Mouse (Mus musculus) layer of hippocampus, adult 9-10 months (tissue): ENCODE data around the gene Polr1e.
"Not testable (repeated sequence)": the region's sequence is repeated elsewhere in the genome, so short reads cannot be mapped to it uniquely, and the experiment has no call there.

Experiments
- DNase-seq: peaks from one replicate; pipeline ENCODE4 v3.0.0; 2022; ENCODE audit warnings: low spot score

Gene Polr1e

DNA sequence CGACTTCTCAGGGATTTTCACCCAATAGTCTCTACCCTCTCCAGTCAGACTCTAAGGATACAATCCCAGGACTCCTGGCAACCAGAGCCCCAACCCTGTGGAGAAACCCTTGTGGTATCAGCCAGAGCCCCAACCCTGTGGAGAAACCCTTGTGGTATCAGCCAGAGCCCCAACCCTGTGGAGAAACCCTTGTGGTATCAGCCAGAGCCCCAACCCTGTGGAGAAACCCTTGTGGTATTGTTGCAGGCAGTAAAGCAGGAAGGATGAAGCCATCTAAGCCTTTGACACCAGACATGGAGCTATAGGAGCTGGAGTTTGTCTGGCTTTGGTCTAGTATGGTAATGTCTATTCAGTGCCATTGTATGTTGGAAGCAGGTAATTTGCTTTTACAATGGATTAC is 45.5 kb downstream of the Polr1e start:
- not testable (repeated sequence) for DNase-seq

DNA sequence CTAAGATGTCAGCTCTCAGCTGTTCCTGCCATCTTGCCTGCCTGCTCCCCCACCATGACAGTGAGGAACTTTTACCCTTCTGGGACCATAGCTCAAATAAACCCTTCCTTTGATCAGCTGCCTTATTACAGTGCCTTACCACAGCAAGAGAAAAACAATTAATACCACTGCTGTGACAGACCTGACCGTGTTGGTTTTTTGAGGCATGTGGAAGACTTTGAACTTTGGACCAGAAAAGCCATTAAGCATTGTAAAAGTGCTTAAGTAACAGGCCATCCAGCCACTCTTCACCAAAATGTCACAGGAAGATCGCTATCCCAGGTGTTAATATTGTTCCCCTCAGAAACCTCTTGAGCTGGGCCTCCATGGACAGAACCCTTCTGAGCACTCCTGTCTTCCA is 46.2 kb downstream of the Polr1e start:
- no peak for DNase-seq

DNA sequence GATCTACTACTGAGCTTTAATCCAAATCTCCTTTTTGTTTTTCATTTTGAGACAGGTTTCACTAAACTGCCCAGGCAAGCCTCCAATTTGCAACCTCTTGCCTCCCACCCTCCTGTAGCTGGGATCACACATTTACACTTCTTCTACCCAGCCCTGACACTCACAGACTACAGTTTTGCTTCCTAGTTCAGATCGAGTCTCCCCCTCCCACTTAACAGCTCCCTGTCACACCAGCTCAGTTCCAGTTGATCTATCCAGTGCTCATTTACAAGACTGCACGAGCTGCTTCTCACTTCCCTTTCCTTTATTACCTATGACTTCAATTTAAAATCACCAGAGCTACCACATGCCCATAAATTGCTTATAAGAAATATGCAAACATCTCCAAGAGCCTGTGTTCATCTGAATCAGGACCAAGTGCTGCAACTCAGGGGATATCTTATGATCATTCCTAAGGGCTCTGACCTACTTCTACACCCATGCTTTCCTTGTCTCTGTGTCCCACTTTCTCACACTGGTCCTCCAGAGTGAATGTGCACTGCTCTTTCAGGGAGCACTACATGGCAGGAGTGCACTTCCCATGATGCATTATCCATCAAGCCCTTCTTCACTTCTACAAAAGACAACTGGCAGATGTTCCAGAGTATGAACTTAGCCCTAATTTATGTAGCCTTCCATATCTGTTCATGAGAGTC is 47.8 kb downstream of the Polr1e start:
- no peak for DNase-seq

DNA sequence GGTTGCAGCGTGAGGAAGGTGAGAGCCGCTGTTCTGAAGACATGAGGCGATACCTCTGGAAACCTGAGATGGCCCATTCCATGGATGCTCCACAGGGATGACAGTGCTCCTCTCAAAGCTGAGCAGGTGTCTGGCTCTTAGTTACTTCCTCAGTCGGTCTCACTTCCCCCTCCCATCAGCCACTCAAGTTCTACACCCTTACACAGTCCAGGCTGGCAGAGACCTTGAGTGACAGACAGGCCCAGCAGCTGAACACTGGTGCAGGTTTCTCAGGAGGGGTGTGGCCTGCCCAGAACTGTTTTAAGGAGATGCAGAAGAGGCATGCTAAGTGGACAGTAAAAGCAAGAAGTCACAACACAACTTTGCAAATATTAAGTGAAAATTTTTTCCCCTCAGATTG is 49.4 kb downstream of the Polr1e start:
- DNase-seq: no peak

DNA sequence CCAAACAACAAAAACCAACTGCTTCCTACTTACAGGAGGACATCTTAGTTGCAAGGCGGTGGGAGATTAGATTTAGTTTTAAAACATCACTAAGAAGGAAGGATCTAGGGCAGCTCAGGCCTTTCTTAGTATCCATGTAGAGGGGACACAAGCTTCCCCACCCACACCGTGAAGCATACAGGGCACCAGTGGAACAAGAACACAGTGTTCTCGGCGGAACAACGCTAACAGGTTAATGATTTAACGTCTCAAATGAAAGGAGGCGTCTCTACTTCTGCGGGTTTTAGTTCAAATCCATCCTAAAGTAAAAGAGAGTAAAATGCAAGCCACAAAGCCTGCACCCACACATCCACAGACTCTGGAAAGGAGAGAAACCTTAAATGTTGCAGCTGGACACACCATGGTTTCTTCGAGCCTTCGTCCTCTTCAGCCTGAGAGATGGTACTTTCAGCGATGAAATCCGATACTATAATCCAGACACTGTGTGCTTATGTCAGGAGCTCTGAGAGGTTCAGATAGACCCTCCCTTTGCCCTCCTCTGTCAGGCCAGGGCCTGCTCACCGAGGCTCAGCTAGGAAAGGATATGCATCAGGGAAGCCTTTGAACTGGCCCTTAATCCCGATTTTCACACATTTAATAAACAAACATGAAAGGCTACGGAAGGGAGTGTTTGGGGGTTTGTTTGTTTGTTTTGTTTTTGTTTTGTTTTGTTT is 54.0 kb downstream of the Polr1e start:
- no peak for DNase-seq

DNA sequence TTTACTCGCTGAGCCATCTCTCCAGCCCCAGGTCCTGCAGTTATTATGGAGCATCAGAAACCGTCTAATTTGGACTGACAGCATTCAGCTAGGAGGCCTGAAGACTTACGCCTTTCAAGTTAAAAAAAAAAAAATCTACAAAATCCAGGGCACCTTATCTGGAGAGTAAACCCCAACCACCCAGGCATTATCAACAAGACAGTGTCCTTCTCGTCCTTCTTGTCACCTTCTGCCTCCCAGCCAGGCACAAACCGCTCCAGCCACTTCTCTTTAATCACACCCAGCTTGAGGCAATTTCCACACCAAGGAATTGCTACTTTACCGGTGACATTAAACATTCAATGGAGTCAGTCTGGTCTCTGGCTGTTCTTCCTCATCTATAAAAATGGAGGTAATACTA is 55.2 kb downstream of the Polr1e start:
- no peak for DNase-seq

DNA sequence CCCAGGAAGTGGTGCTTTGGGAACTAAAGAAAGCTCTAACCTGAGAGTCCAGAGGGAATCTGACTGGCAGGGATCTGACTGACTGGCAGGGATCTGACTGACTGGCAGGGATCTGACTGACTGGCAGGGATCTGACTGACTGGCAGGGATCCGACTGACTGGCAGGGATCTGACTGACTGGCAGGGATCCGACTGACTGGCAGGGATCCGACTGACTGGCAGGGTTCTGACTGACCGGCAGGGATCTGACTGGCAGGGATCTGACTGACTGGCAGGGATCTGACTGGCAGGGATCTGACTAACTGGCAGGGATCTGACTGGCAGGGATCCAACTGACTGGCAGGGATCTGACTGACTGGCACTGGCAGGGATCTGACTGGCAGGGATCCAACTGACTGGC is 62.7 kb downstream of the Polr1e start:
- not testable (repeated sequence) for DNase-seq

DNA sequence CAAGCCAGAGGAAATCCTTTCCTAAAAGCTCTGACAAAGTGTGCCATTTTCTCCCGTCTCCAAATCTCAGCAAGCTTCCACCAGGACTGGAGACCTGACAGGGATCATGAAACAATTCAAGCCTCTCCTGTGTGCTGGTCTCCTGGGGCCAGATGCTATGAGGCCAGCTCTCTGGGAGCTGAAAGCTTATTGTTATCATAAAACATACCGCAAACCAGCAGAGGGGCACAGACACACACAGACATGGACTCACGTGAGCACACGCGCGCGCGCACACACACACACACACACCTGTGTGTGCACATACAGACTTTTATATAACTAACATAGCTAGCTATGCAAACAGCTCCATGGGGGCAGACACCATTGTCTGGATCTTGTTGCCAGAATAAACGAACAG is 64.6 kb downstream of the Polr1e start:
- no peak for DNase-seq

DNA sequence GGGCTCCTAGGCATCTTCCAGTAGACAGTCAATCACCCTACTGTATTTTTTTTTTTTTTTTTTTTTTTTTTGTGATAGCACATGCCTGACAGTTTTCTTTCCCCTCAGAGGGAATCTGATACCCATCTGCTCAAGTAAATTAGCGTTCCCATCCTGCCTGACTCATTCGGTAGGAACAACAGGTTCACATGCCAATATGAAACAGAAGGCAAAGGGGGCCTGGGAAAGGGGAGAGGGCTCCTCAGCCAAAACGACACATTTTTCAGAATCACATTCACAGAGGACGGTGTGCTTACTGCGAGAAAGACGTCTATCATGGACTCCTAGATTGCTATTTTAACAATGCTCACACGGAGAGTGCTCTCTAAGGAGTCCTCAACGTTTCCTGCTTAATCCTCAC is 65.1 kb downstream of the Polr1e start:
- no peak for DNase-seq

DNA sequence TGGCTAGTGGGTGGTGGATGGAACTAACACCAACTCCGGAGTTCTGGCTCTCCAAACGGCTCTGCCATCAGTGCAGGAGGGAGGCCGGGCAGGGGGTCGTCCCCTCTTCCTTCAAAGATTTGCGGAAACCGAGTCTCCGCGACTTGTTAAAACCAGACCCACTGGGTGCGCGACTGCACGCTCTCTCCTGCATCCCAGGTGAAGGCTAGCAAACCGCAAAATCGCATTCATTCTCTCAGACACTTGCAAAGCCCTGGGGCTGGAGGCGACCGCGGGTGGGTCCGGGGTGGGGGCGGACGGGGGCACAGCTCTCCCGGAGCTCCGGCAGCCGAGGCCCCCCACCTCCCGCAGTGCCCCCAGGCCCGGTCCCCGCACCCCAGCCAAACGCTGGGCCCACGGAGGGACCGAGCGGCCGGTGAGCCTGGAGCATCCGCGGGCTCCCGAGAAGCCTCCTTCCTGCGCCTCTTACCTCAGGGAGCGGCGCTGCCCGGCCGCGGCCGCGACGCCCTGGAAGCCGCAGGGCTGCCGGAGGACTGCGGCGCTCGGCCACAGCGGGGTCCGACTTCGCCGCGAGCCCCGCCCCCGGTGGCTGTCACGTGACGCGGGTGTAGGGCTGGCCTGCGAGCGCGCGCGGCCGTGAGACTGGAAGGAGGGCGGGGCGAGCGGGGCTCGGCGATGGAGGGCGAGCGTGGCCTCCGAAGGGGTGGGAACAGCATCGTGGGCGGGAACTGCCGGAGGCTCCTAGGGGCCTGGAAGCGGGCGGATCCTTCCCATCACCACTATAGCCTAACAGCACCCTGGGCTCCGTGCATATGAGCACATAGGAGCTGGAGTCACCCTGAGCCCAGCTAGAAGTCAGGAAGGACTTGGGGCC is 65.9 kb downstream of the Polr1e start, which contains the start of gene Fbxo10:
Gene Fbxo10, minus strand, starts transcription at position 584 of the 874 bp plus-strand sequence.
- no peak for DNase-seq

DNA sequence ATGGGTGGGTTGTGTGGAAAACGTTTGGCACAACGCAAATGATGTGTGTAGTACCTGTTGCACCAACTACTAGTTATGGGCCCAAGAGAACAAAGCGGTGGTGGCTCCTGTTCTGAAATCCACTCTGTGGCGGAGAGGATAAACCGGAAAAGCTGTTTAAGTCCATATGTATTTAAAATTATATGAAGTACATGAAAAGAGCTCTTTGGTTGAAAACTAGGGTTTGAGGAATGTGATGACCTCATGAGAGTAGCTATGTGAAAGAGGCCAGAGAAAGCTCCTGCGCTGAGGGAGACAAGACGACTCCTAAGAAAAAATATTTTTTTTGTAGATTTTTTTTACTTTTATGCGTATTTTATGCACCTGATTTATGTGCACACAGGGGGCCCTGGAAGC is 66.5 kb downstream of the Polr1e start:
- DNase-seq: no peak
